Mouse (Mus musculus) kidney, embryonic 14.5 days (tissue): ENCODE results near the gene Scarb1. TPM values are rescaled to one million over a fixed set of nuclear protein-coding genes. Genes with fewer than 3 reads are reported as not detected.

ENCODE experiments used
- ATAC-seq: fragments of 200-750 bp; cut with Nextera tagmentation; 2 replicates; pipeline ENCODE4 v1.8.0; 2017; ENCODE audit warnings: moderate number of reproducible peaks, mild to moderate bottlenecking, moderate TSS enrichment, moderate library complexity; ENCODE audit not compliant: low FRiP score, low TSS enrichment
- H3K27ac ChIP-seq: fragments of 300-500 bp; sonication (generic); 2 replicates; pipeline ENCODE4 v1.5.1; 2014; ENCODE audit warnings: low read depth, mild to moderate bottlenecking, low read length, moderate library complexity, mixed read lengths
- H3K27me3 ChIP-seq: fragments of 300-500 bp; sonication (generic); 2 replicates; pipeline ENCODE4 v1.6.1; 2014; ENCODE audit warnings: mild to moderate bottlenecking, low read length; ENCODE audit not compliant: control insufficient read depth, insufficient read depth
- H3K36me3 ChIP-seq: fragments of 300-500 bp; sonication (generic); 2 replicates; pipeline ENCODE4 v1.6.1; 2014; ENCODE audit warnings: low read length, mixed read lengths; ENCODE audit not compliant: control insufficient read depth, insufficient read depth
- H3K4me1 ChIP-seq: fragments of 300-500 bp; sonication (generic); 2 replicates; pipeline ENCODE4 v1.6.1; 2014; ENCODE audit warnings: low read length, mixed read lengths; ENCODE audit not compliant: control insufficient read depth, insufficient read depth
- H3K4me2 ChIP-seq: fragments of 300-500 bp; sonication (generic); replicated peaks from 2 replicates; pipeline ENCODE4 v1.6.1; 2014; ENCODE audit warnings: low read depth, mild to moderate bottlenecking, low read length
- H3K4me3 ChIP-seq: fragments of 300-500 bp; sonication (generic); 2 replicates; pipeline ENCODE4 v1.5.1; 2014; ENCODE audit warnings: mild to moderate bottlenecking, low read length
- H3K9ac ChIP-seq: fragments of 300-500 bp; sonication (generic); 2 replicates; pipeline ENCODE4 v1.6.1; 2014; ENCODE audit warnings: low read depth, mild to moderate bottlenecking, low read length, moderate library complexity
- H3K9me3 ChIP-seq: fragments of 300-500 bp; sonication (generic); 2 replicates; pipeline ENCODE4 v1.6.1; 2016; ENCODE audit warnings: low read length; ENCODE audit not compliant: control insufficient read depth
- WGBS: fragments of 180-500 bp; shearing (Covaris S2); extraction: QIAGEN DNeasy Blood & Tissue Kit; methylation state at CpG from one replicate; pipeline ENCODE4 v1.1.7; 2014; 5-methylcytosine and 5-hydroxymethylcytosine counted together
- polyA plus RNA-seq: library from polyadenylated mRNA; unstranded; fragments of >200 nt; fragmentation: Nextera tagmentation; extraction: Ambion mirVana; gene quantifications from 2 replicates; pipeline ENCODE4 v1.2.1, GENCODE M21; 2014

Gene Scarb1
- polyA plus RNA-seq, 1 experiment from 2014 or later: 48.8 TPM

DNA sequence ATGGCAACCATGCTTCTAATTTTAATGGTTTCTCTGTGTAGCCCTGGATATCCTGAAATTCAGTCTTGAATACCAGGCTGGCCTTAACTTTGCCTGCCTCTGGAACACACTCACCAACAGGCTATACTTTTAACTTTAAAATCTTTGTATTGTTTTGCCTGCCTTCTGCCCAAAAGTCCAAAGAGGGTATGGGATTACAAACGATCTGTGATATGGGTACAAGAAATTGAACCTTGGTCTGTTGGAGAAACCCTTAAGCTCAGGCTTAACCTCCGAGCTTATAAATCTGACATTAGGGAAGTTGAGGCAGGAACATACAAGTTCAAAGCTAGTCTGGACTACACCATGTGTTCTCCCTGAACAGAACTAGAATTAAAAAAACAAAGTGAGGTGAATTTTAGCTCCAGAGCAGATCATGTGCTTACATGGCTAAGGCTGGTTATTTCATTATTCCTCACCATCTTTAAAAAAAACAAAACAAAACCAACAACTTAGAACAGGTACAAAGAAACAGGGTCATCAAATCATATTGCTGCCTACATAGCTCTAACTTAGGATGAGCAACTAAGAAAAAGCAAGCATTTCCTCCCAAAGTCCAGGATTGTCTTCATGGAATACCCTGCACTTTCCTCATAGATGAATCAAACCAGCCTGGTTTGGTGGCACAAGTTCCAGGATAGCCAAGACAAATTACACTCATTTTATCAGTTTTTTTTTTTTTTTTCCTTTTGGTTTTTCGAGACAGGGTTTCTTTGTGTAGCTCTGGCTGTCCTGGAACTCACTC lies 42.9 kb upstream of the Scarb1 start:
- H3K4me1 ChIP-seq: peaks cover 3% of the 10 kb centered on the region; the same call in 1 of the 2 replicates
- H3K36me3 ChIP-seq: peaks cover 32% of the 10 kb centered on the region
- H3K27me3 ChIP-seq: no peaks in the 10 kb centered on the region
- no peak for ATAC-seq
- WGBS: 74% methylated on average over 3 of the region's 3 CpGs
- H3K27ac ChIP-seq: no peak overlapping the region
- H3K9ac ChIP-seq: no peak overlapping the region
- H3K4me2 ChIP-seq: no peak overlapping the region
- H3K4me3 ChIP-seq: no peak overlapping the region
- no peaks in the 10 kb centered on the region for H3K9me3 ChIP-seq

- Histone ChIP-seq H3K27ac (no peak overlapping the region), H3K4me2 (no peak overlapping the region), H3K4me3 (no peak overlapping the region), H3K27me3 (no peaks in the 10 kb centered on the region), H3K36me3 (peaks cover 27% of the 10 kb centered on the region), H3K9me3 (no peaks in the 10 kb centered on the region), H3K9ac (no peak overlapping the region), H3K4me1 (no peaks in the 10 kb centered on the region)
- peak; percentile 65 for ATAC-seq
- 51% methylated on average over 6 of the region's 6 CpGs for WGBS
Measured at GRCm38 (mm10) chr5:125382673-125383558, 42.0 kb upstream of the Scarb1 start.

DNA sequence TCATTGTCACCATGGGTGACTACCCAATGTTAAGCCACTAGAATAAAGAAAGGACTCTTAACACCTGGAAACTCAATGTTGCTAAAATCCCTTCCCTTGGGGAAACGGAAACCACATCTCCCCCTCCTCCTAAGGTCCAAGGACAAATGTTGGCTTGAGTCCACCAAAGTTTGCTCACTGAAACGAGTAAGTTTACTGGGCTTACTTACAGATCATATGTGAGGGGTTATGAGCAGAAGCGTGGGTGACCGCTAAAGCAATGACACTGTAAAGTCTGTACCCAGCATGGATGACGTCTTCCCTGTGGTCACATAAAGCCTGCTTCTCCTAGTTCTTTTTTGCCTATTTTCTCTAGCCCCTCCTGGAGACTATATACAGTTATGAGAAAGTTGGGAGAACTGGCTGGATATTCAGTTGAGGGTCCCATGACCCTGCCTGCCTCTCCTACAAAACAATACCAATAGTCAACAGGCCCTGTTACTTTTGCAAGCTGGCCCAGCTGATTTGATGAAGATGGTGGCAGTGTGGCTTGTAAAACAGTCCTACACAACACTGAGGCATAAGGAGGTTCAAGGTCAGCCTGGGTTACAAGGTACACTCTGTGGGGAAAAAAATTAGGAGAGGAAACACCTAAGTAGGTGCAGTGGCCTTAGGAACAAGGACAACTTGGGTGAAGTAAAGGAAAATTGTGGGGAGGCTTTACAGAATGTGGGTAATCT lies 41.2 kb upstream of the Scarb1 start:
- Histone ChIP-seq H3K27me3 (no peaks in the 10 kb centered on the region), H3K4me2 (no peak overlapping the region), H3K27ac (no peak overlapping the region), H3K4me1 (no peaks in the 10 kb centered on the region), H3K9me3 (no peaks in the 10 kb centered on the region), H3K9ac (no peak overlapping the region), H3K36me3 (peaks cover 27% of the 10 kb centered on the region), H3K4me3 (no peak overlapping the region)
- WGBS: 79% methylated on average over 5 of the region's 5 CpGs
- ATAC-seq: no peak

- Histone ChIP-seq H3K4me1 (no peaks in the 10 kb centered on the region), H3K4me3 (no peak overlapping the region), H3K4me2 (no peak overlapping the region), H3K27me3 (no peaks in the 10 kb centered on the region), H3K36me3 (peaks cover 6% of the 10 kb centered on the region; the same call in 1 of the 2 replicates), H3K27ac (no peak overlapping the region), H3K9me3 (0 out of 2 replicates have a peak, but pooled peaks cover 4% of the 10 kb centered on the region), H3K9ac (no peak overlapping the region)
- 78% methylated on average over 5 of the region's 5 CpGs for WGBS
- no peak for ATAC-seq
Measured at GRCm38 (mm10) chr5:125378919-125379318, 38.0 kb upstream of the Scarb1 start.

GRCm38 (mm10) chr5:125377214-125377613 lies 36.3 kb upstream of the Scarb1 start:
- Histone ChIP-seq H3K27me3 (no peaks in the 10 kb centered on the region), H3K4me2 (no peak overlapping the region), H3K27ac (no peak overlapping the region), H3K9me3 (0 out of 2 replicates have a peak, but pooled peaks cover 4% of the 10 kb centered on the region), H3K4me3 (no peak overlapping the region), H3K4me1 (no peaks in the 10 kb centered on the region), H3K36me3 (no peaks in the 10 kb centered on the region), H3K9ac (no peak overlapping the region)
- no peak for ATAC-seq
- WGBS: 71% methylated on average over 7 of the region's 7 CpGs

GRCm38 (mm10) chr5:125375871-125376270 lies 35.0 kb upstream of the Scarb1 start:
- H3K36me3 ChIP-seq: no peaks in the 10 kb centered on the region
- H3K9me3 ChIP-seq: 0 out of 2 replicates have a peak, but pooled peaks cover 4% of the 10 kb centered on the region
- WGBS: 90% methylated on average over 2 of the region's 2 CpGs
- no peak overlapping the region for H3K27ac ChIP-seq
- H3K9ac ChIP-seq: no peak overlapping the region
- no peak for ATAC-seq
- no peak overlapping the region for H3K4me3 ChIP-seq
- H3K4me2 ChIP-seq: no peak overlapping the region
- no peaks in the 10 kb centered on the region for H3K27me3 ChIP-seq
- no peaks in the 10 kb centered on the region for H3K4me1 ChIP-seq

DNA sequence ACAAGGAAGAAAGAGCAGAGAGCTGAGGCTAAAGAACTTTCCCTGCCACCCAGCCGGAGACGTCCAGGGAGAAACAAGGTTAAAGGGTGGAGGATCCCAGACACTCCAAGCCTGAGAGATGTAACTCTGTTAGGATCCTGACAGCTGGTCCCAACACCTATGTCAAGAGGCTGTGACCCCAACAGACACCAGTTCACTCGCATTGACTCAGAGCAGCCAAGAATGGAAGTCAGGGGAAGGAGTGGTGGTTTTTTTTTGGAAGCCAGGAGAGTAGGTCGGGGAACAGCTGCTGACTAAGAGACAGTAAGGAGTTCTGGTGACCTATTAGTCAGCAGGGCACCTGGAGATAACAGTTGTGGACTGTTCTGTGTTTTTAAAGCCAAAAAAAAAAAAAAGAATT lies 31.1 kb upstream of the Scarb1 start:
- Histone ChIP-seq H3K27ac (no peak overlapping the region), H3K9ac (no peak overlapping the region), H3K27me3 (no peaks in the 10 kb centered on the region), H3K36me3 (no peaks in the 10 kb centered on the region), H3K4me3 (no peak overlapping the region), H3K4me1 (no peaks in the 10 kb centered on the region), H3K9me3 (0 out of 2 replicates have a peak, but pooled peaks cover 4% of the 10 kb centered on the region), H3K4me2 (no peak overlapping the region)
- no peak for ATAC-seq
- whole genome bisulfite sequencing: 80% methylated on average over 4 of the region's 4 CpGs

DNA sequence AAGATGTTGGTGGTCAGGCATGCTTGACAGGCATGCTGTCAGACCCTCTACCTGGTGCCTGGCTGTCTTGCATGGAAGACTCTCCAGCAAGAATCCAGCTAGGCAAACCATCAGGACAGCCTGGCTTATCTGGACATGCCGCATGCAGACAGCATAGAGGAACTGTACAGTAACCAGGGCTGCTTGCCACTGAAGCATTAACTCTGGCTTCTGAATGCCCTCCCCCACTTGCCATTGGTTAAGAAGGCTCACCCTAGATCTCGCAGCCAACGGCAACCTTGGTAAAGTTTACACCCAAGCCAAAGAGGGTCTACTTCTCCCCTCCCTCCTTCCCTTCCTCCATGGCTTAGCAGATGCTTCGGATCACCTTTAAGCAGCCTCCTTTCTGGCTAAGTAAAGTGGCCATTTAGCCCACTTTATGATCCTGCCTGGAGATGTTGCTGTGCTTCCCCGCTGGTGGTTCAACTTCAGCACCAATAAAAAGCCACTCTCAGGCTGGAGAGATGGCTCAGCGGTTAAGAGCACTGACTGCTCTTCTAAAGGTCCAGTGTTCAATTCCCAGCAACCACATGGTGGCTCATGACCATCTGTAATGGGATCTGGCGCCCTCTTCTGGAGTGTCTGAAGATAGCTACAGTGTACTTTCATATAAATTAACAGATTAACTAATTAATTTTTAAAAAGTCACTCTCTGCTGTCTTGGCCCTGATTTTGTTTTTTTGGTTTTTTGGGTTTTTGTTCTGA lies 30.2 kb upstream of the Scarb1 start:
- Histone ChIP-seq H3K4me3 (no peak overlapping the region), H3K9me3 (0 out of 2 replicates have a peak, but pooled peaks cover 4% of the 10 kb centered on the region), H3K4me2 (no peak overlapping the region), H3K36me3 (no peaks in the 10 kb centered on the region), H3K27me3 (no peaks in the 10 kb centered on the region), H3K27ac (no peak overlapping the region), H3K4me1 (no peaks in the 10 kb centered on the region), H3K9ac (no peak overlapping the region)
- 73% methylated on average over 7 of the region's 7 CpGs for WGBS
- no peak for ATAC-seq
